Mouse (Mus musculus): ENCODE data around the gene Dclre1c.

GRCm38 (mm10) chr2:3474361-3474805 lies 50.5 kb downstream of the Dclre1c start:
- TF ChIP-seq CTCF (IDR thresholded peaks at IDR 0.05; ENCODE audit: insufficient read depth, low read depth, low read length), result no peak
- no peak for TF ChIP-seq POLR2A (IDR thresholded peaks at IDR 0.05; ENCODE audit: insufficient read depth, low read depth, low read length)
